Mouse (Mus musculus) G1E (cell line): ENCODE measurements around the gene Igsf6. TPM values are rescaled to one million over a fixed set of nuclear protein-coding genes. Genes with fewer than 3 reads are reported as not detected.

Experiments
- ATAC-seq: 2 replicates; pipeline ENCODE4 v1.8.0; 2016; ENCODE audit warnings: mild to moderate bottlenecking; ENCODE audit not compliant: insufficient number of reproducible peaks, poor library complexity, low FRiP score, severe bottlenecking; ENCODE audit errors: extremely low read depth
- DNase-seq: peaks from one replicate; pipeline ENCODE4 v3.0.0; 2012; ENCODE audit warnings: low spot score
- H3K27me3 ChIP-seq: 2 replicates; pipeline ENCODE4 v1.6.1; 2012; ENCODE audit warnings: mild to moderate bottlenecking, low read length, inconsistent platforms; ENCODE audit not compliant: insufficient read depth
- H3K36me3 ChIP-seq: replicated peaks from 2 replicates; pipeline ENCODE3; 2012; ENCODE audit warnings: mild to moderate bottlenecking, inconsistent platforms
- H3K4me1 ChIP-seq: 2 replicates; pipeline ENCODE4 v1.6.1; 2012; ENCODE audit warnings: low read depth, low read length, inconsistent platforms, mixed read lengths; ENCODE audit not compliant: insufficient read depth
- H3K4me3 ChIP-seq: 2 replicates; pipeline ENCODE4 v1.5.1; 2012; ENCODE audit warnings: low read depth, mild to moderate bottlenecking, inconsistent platforms, low read length, moderate library complexity, mixed read lengths
- H3K9me3 ChIP-seq: replicated peaks from 2 replicates; pipeline ENCODE4 v1.6.1; 2012; ENCODE audit warnings: inconsistent platforms
- CTCF ChIP-seq: IDR thresholded peaks from 2 replicates; pipeline ENCODE4 v1.5.1; 2012; ENCODE audit warnings: low read depth, low read length, inconsistent platforms, mixed read lengths
- GATA1 ChIP-seq: IDR thresholded peaks from 2 replicates; pipeline ENCODE4 v1.6.1; 2012; ENCODE audit warnings: borderline replicate concordance, low read length, inconsistent platforms, mixed read lengths
- GATA2 ChIP-seq: IDR thresholded peaks from 2 replicates; pipeline ENCODE4 v1.6.1; 2012; ENCODE audit warnings: low read depth, low read length, inconsistent platforms, borderline replicate concordance
- POLR2AphosphoS5 ChIP-seq: IDR thresholded peaks from 2 replicates; pipeline ENCODE4 v1.6.1; 2012; ENCODE audit warnings: low read depth, low read length, inconsistent platforms; ENCODE audit not compliant: insufficient replicate concordance
- TAL1 ChIP-seq: conservative IDR thresholded peaks from 2 replicates; pipeline ENCODE4 v1.6.1; 2012; ENCODE audit warnings: low read depth, low read length, inconsistent platforms, mixed read lengths
- polyA plus RNA-seq: library from polyadenylated mRNA; stranded (reverse); fragments of >175 nt; gene quantifications from 2 replicates; pipeline ENCODE4 v1.2.3, GENCODE M21; 2012
- total RNA-seq, 2 experiments: library from RNA; stranded (forward) in 1 of 2; stranded (reverse) in 1 of 2; fragments of 200-1000 nt in 1 of 2; fragments of >200 nt in 1 of 2; fragmentation: Nextera tagmentation in 1 of 2; gene quantifications; 2 replicates each; pipeline ENCODE4 v1.2.3; 2014 to 2017

Gene Igsf6
- total RNA-seq (2014; fragmentation: Nextera tagmentation) = 0.97 TPM in 1 of 2 replicates, not detected in the other
- total RNA-seq (2017) = 0.06 and 0.33 TPM in 2 replicates
- polyA plus RNA-seq = 0.07 and 0.10 TPM in 2 replicates

GRCm38 (mm10) chr7:121074281-121074680, at the start of gene Igsf6:
Gene Igsf6, minus strand, starts transcription at chr7:121074572.
- ATAC-seq = no peak

GRCm38 (mm10) chr7:121120143-121120818, 45.9 kb upstream of the Igsf6 start:
- DNase-seq (peak; percentile 63), ATAC-seq (peak; percentile 54; the same call in 1 of the 2 replicates)
- TF ChIP-seq GATA1 = no peak
- peak; percentile 77 for TF ChIP-seq CTCF
- Histone ChIP-seq H3K9me3 (no peaks in the 10 kb centered on the region), H3K27me3 (peaks cover 29% of the 10 kb centered on the region), H3K4me3 (no peak overlapping the region), H3K36me3 (no peaks in the 10 kb centered on the region), H3K4me1 (peaks cover 15% of the 10 kb centered on the region)

More at GRCm38 (mm10) chr7:121074281-121074680, at the start of gene Igsf6:
- TF ChIP-seq POLR2AphosphoS5 (no peak), GATA2 (no peak), TAL1 (no peak)
- H3K4me1 ChIP-seq = peaks cover 13% of the 10 kb centered on the region
- H3K27me3 ChIP-seq = no peaks in the 10 kb centered on the region
- H3K9me3 ChIP-seq = no peaks in the 10 kb centered on the region
- no peak within 1 kb of the TSS for H3K4me3 ChIP-seq
- no peak for DNase-seq
- peaks cover 86% of the 10 kb centered on the region for H3K36me3 ChIP-seq

- Histone ChIP-seq H3K4me3 (peak overlapping the region; percentile 2; the same call in 1 of the 2 replicates), H3K4me1 (peaks cover 44% of the 10 kb centered on the region), H3K36me3 (no peaks in the 10 kb centered on the region), H3K9me3 (0 out of 2 replicates have a peak, but pooled peaks cover 3% of the 10 kb centered on the region), H3K27me3 (no peaks in the 10 kb centered on the region)
- peak; percentile 90 for TF ChIP-seq TAL1
- no peak for TF ChIP-seq POLR2AphosphoS5
- DNase-seq = peak; percentile 63
- ATAC-seq = peak; percentile 95
Observed at GRCm38 (mm10) chr7:121111762-121112161, 37.4 kb upstream of the Igsf6 start.

GRCm38 (mm10) chr7:121111321-121111720, 36.9 kb upstream of the Igsf6 start:
- H3K36me3 ChIP-seq = no peaks in the 10 kb centered on the region
- TF ChIP-seq GATA1 = no peak
- TF ChIP-seq TAL1 = no peak
- TF ChIP-seq CTCF = no peak
- no peak for TF ChIP-seq GATA2
- TF ChIP-seq POLR2AphosphoS5 = no peak
- H3K4me3 ChIP-seq = peak overlapping the region; percentile 2; the same call in 1 of the 2 replicates
- no peak for DNase-seq
- ATAC-seq = no peak
- H3K27me3 ChIP-seq = no peaks in the 10 kb centered on the region
- H3K4me1 ChIP-seq = peaks cover 44% of the 10 kb centered on the region
- H3K9me3 ChIP-seq = 0 out of 2 replicates have a peak, but pooled peaks cover 3% of the 10 kb centered on the region

GRCm38 (mm10) chr7:121107851-121108250, 33.5 kb upstream of the Igsf6 start:
- DNase-seq = no peak
- TF ChIP-seq POLR2AphosphoS5 = no peak
- TF ChIP-seq GATA2 = no peak
- no peak for TF ChIP-seq CTCF
- no peak for TF ChIP-seq TAL1
- no peak for TF ChIP-seq GATA1
- no peak overlapping the region for H3K4me3 ChIP-seq
- peaks cover 32% of the 10 kb centered on the region for H3K4me1 ChIP-seq
- 0 out of 2 replicates have a peak, but pooled peaks cover 3% of the 10 kb centered on the region for H3K9me3 ChIP-seq
- H3K36me3 ChIP-seq = no peaks in the 10 kb centered on the region
- H3K27me3 ChIP-seq = peaks cover 13% of the 10 kb centered on the region
- no peak for ATAC-seq

GRCm38 (mm10) chr7:121098614-121099389, 24.4 kb upstream of the Igsf6 start:
- Histone ChIP-seq H3K9me3 (no peaks in the 10 kb centered on the region), H3K27me3 (peaks cover 37% of the 10 kb centered on the region), H3K36me3 (no peaks in the 10 kb centered on the region), H3K4me3 (no peak overlapping the region), H3K4me1 (peaks cover 18% of the 10 kb centered on the region)
- TF ChIP-seq TAL1 = peak; percentile 61
- no peak for TF ChIP-seq GATA1
- ATAC-seq = no peak
- no peak for DNase-seq

- TF ChIP-seq GATA1 (no peak), POLR2AphosphoS5 (no peak), CTCF (no peak)
- peaks cover 18% of the 10 kb centered on the region for H3K27me3 ChIP-seq
- H3K9me3 ChIP-seq = no peaks in the 10 kb centered on the region
- no peaks in the 10 kb centered on the region for H3K36me3 ChIP-seq
- no peak overlapping the region for H3K4me3 ChIP-seq
- ATAC-seq (no peak), DNase-seq (no peak)
- H3K4me1 ChIP-seq = peaks cover 11% of the 10 kb centered on the region; the same call in 1 of the 2 replicates
Observed at GRCm38 (mm10) chr7:121093026-121093425, 18.7 kb upstream of the Igsf6 start.
